Mouse (Mus musculus) thymus, adult 2 months (tissue): ENCODE measurements around the gene Chsy1.

Experiments
- CTCF ChIP-seq: fragments of 200-500 bp; IDR thresholded peaks from 2 replicates; pipeline ENCODE4 v1.5.1; 2012; ENCODE audit warnings: mild to moderate bottlenecking, control low read depth, low read length, moderate library complexity, borderline replicate concordance; ENCODE audit not compliant: control insufficient read depth, poor library complexity, insufficient read depth; ENCODE audit errors: extremely low read depth
- POLR2A ChIP-seq: fragments of 200-500 bp; IDR thresholded peaks from 2 replicates; pipeline ENCODE4 v1.6.1; 2012; ENCODE audit warnings: mild to moderate bottlenecking, low read length, control low read depth, moderate library complexity; ENCODE audit not compliant: control insufficient read depth, poor library complexity, insufficient read depth; ENCODE audit errors: extremely low read depth

DNA sequence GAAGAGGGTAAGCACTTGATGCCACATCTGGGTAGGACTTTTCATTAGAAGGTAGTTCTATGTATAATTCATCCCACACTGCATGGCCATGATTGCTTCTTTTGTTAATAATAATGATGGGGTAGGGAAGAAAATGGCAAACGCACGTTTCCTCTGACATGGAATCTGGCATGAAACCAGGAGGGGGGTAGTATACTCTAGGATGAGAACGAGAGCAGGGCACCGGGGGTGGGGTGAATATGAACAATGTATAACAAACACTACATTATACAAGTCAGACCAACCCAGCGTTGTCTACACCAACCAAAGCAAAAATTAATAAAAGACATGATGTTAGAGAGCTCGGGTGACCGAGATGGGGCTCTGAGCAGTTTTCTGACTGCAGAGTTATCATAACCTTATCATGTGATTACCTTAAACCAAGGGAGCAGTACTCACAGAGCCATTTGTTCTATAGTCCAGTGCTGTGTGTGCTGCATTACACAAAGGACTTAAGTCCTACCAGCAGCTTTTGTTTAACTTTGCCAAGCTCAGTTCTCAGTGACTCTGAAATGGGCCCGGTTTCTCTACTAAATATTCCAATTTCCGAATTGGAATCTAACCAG lies 55.2 kb downstream of the Chsy1 start:
- TF ChIP-seq POLR2A (no peak), CTCF (no peak)
